ENCODE assay signal across 22 mouse cellular contexts in the genomic region with DNA sequence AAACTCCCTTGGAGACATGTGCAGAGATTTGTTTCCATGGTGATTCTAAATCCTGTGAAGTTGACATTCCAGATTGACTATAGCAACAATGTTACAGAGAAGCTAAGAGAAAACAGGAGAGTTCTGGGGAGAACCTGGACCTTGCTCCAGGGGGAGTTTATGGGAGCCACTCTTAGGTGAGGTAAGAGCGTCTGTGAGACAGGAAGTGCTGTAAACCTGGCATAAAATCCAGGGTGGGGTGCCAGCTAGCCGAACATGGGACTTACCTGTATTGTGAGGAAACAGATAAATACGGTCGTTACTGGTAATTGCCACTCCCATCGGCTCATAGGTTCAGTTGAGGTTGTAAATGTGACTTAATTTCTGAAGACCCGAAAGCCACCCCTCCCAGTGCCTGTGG.
"Had no signal": no experiment of that assay in that cellular context is flagged by ENCODE, and none has a peak within 500 bp of the region (broad histone marks: within the 10 kb centered on the region; RNA-seq: fewer than 3 reads in every experiment).

No protein-coding gene starts in this region.

- DNase-seq: forebrain, postnatal 0 days; gastrocnemius, postnatal 14 days; gastrocnemius, postnatal 36 days; heart, adult 11 months; heart, adult 2 months; heart, postnatal 14 days; heart, postnatal 36 days; kidney, adult 18-20 months; kidney, adult 8-10 months; kidney, postnatal 10 days; kidney, postnatal 25 days; kidney, postnatal 4 days; left cerebral cortex, postnatal 4 days had no signal

- ATAC-seq: forebrain, postnatal 0 days; hindbrain, postnatal 0 days; liver, embryonic 12.5 days had no signal

- H3K4me1 ChIP-seq: limb, embryonic 13.5 days; liver, embryonic 12.5 days had no signal

- H3K27ac ChIP-seq: heart, adult 2 months; heart, embryonic 13.5 days; heart, embryonic 15.5 days; hindbrain, embryonic 13.5 days; hindbrain, embryonic 15.5 days; hindbrain, postnatal 0 days; limb, embryonic 13.5 days; limb, embryonic 15.5 days; liver, embryonic 12.5 days had no signal

- H3K9me3 ChIP-seq: heart, embryonic 13.5 days; heart, embryonic 15.5 days; hindbrain, embryonic 13.5 days; hindbrain, embryonic 15.5 days; limb, embryonic 13.5 days; limb, embryonic 15.5 days; liver, embryonic 12.5 days had no signal

- H3K27me3 ChIP-seq: heart, embryonic 13.5 days; heart, embryonic 15.5 days; limb, embryonic 13.5 days; limb, embryonic 15.5 days; liver, embryonic 12.5 days had no signal

- H3K4me2 ChIP-seq: heart, embryonic 11.5 days; heart, embryonic 13.5 days; heart, embryonic 15.5 days; hindbrain, embryonic 13.5 days; hindbrain, embryonic 15.5 days; limb, embryonic 13.5 days; limb, embryonic 15.5 days; liver, embryonic 12.5 days had no signal

- H3K9ac ChIP-seq: forebrain, postnatal 0 days; heart, embryonic 13.5 days; heart, embryonic 15.5 days; hindbrain, embryonic 13.5 days; hindbrain, embryonic 15.5 days; limb, embryonic 13.5 days; limb, embryonic 15.5 days; liver, embryonic 12.5 days had no signal

- H3K4me3 ChIP-seq: heart, adult 2 months; heart, embryonic 13.5 days; heart, embryonic 15.5 days; hindbrain, embryonic 13.5 days; hindbrain, embryonic 15.5 days; limb, embryonic 13.5 days; limb, embryonic 15.5 days; liver, embryonic 12.5 days had no signal

- H3K36me3 ChIP-seq: hindbrain, embryonic 13.5 days; hindbrain, embryonic 15.5 days had no signal
